Mouse (Mus musculus) C2C12 (cell line): ENCODE measurements at regions not wholly inside any gene's neighbourhood (a gene's known extent, or its start where the extent isn't known, plus 50 kb on each side); places are given as distances from the start of the nearest gene placed in this dataset.
"Not testable (repeated sequence)": the region's sequence is repeated elsewhere in the genome, so short reads cannot be mapped to it uniquely, and the experiment has no call there.

Source experiments
- H3K27me3 ChIP-seq: one replicate; pipeline ENCODE4 v1.6.1; 2011; ENCODE audit not compliant: control insufficient read depth, insufficient read depth, insufficient read length
- H3K36me3 ChIP-seq: one replicate; pipeline ENCODE4 v1.6.1; 2011; ENCODE audit not compliant: control insufficient read depth, insufficient read depth
- H3K4me3 ChIP-seq: one replicate; pipeline ENCODE4 v1.5.1; 2011; ENCODE audit warnings: mild to moderate bottlenecking, control low read depth; ENCODE audit not compliant: poor library complexity, insufficient read depth, severe bottlenecking
- H3K79me2 ChIP-seq: one replicate; pipeline ENCODE4 v1.6.1; 2011; ENCODE audit not compliant: control insufficient read depth, insufficient read depth
- H3K79me3 ChIP-seq: one replicate; pipeline ENCODE4 v1.6.1; 2011; ENCODE audit warnings: low read depth, control low read depth
- H3ac ChIP-seq: one replicate; pipeline ENCODE3; 2011; ENCODE audit warnings: low read depth; ENCODE audit not compliant: control insufficient read depth, insufficient read length
- CEBPB ChIP-seq: IDR thresholded peaks from one replicate; pipeline ENCODE4 v1.6.1; 2011; ENCODE audit warnings: low read depth, mild to moderate bottlenecking, control low read depth, moderate library complexity
- CTCF ChIP-seq: IDR thresholded peaks from one replicate; pipeline ENCODE4 v1.5.1; 2011; ENCODE audit not compliant: control insufficient read depth, insufficient read depth, insufficient read length
- FOSL1 ChIP-seq: IDR thresholded peaks from one replicate; pipeline ENCODE4 v1.8.0; 2011; ENCODE audit warnings: mild to moderate bottlenecking, low read length; ENCODE audit not compliant: poor library complexity, insufficient read depth, severe bottlenecking
- MAX ChIP-seq: IDR thresholded peaks from one replicate; pipeline ENCODE4 v1.6.1; 2011; ENCODE audit warnings: mild to moderate bottlenecking, control low read depth
- MYOD1 ChIP-seq: IDR thresholded peaks from one replicate; pipeline ENCODE4 v1.6.1; 2011; ENCODE audit warnings: low read depth; ENCODE audit not compliant: control insufficient read depth, insufficient read length
- MYOG ChIP-seq: IDR thresholded peaks from one replicate; pipeline ENCODE4 v1.6.1; 2011; ENCODE audit not compliant: control insufficient read depth, insufficient read length; ENCODE audit errors: extremely low read depth
- USF1 ChIP-seq: IDR thresholded peaks from one replicate; pipeline ENCODE4 v1.6.1; 2011; ENCODE audit warnings: low read depth, mild to moderate bottlenecking, control low read depth, moderate library complexity

- no peaks in the 10 kb centered on the region for H3K36me3 ChIP-seq
- TF ChIP-seq MAX (no peak), USF1 (no peak), MYOD1 (no peak)
- no peaks in the 10 kb centered on the region for H3K79me2 ChIP-seq
- H3K79me3 ChIP-seq: no peaks in the 10 kb centered on the region
- no peaks in the 10 kb centered on the region for H3K27me3 ChIP-seq
- H3ac ChIP-seq: no peak overlapping the region
- H3K4me3 ChIP-seq: no peak overlapping the region
Observed at GRCm38 (mm10) chr15:3720668-3721340, 137.5 kb upstream of the Ghr start.

- no peak overlapping the region for H3K4me3 ChIP-seq
- no peak overlapping the region for H3ac ChIP-seq
- no peaks in the 10 kb centered on the region for H3K27me3 ChIP-seq
- H3K79me3 ChIP-seq: no peaks in the 10 kb centered on the region
- TF ChIP-seq MYOG (no peak), CTCF (no peak), MAX (no peak), USF1 (no peak), MYOD1 (no peak), CEBPB (no peak), FOSL1 (no peak)
- H3K36me3 ChIP-seq: no peaks in the 10 kb centered on the region
- H3K79me2 ChIP-seq: no peaks in the 10 kb centered on the region
Observed at GRCm38 (mm10) chr15:3711764-3712163, 128.5 kb upstream of the Ghr start.

GRCm38 (mm10) chr15:3707089-3708078 is 124.1 kb upstream of the Ghr start:
- no peaks in the 10 kb centered on the region for H3K36me3 ChIP-seq
- TF ChIP-seq MYOD1 (peak; percentile 78), MAX (no peak), CTCF (no peak), CEBPB (peak; percentile 91), MYOG (no peak), USF1 (no peak), FOSL1 (no peak)
- H3K4me3 ChIP-seq: no peak overlapping the region
- H3ac ChIP-seq: no peak overlapping the region
- no peaks in the 10 kb centered on the region for H3K79me3 ChIP-seq
- H3K27me3 ChIP-seq: no peaks in the 10 kb centered on the region
- no peaks in the 10 kb centered on the region for H3K79me2 ChIP-seq

- TF ChIP-seq MAX (no peak), MYOG (no peak), CEBPB (no peak), CTCF (no peak), MYOD1 (no peak), USF1 (no peak), FOSL1 (no peak)
- Histone ChIP-seq H3K79me3 (no peaks in the 10 kb centered on the region), H3K4me3 (no peak overlapping the region), H3K27me3 (no peaks in the 10 kb centered on the region), H3K79me2 (no peaks in the 10 kb centered on the region), H3ac (no peak overlapping the region), H3K36me3 (no peaks in the 10 kb centered on the region)
Observed at GRCm38 (mm10) chr15:3699234-3699814, 116.0 kb upstream of the Ghr start.

GRCm38 (mm10) chr15:3685254-3685653 is 102.0 kb upstream of the Ghr start:
- TF ChIP-seq CEBPB: no peak
- TF ChIP-seq MYOG: no peak
- no peak for TF ChIP-seq FOSL1
- no peak for TF ChIP-seq USF1
- no peak for TF ChIP-seq CTCF
- TF ChIP-seq MYOD1: no peak
- no peak for TF ChIP-seq MAX
- no peak overlapping the region for H3ac ChIP-seq

GRCm38 (mm10) chr15:3677026-3677425 is 93.7 kb upstream of the Ghr start:
- H3K4me3 ChIP-seq, H3K27me3 ChIP-seq, H3ac ChIP-seq: not testable (repeated sequence)

More at GRCm38 (mm10) chr15:3685254-3685653, 102.0 kb upstream of the Ghr start:
- Histone ChIP-seq H3K36me3 (no peaks in the 10 kb centered on the region), H3K27me3 (no peaks in the 10 kb centered on the region), H3K4me3 (no peak overlapping the region), H3K79me2 (no peaks in the 10 kb centered on the region), H3K79me3 (no peaks in the 10 kb centered on the region)

More at GRCm38 (mm10) chr15:3677026-3677425, 93.7 kb upstream of the Ghr start:
- not testable (repeated sequence) for H3K79me3 ChIP-seq, H3K79me2 ChIP-seq, H3K36me3 ChIP-seq
